ENCODE assay signal across 7 mouse cellular contexts in genomic region chr6:117905260-117905930, GRCm38 (mm10). TPM values are rescaled to one million over a fixed set of nuclear protein-coding genes. Genes with fewer than 3 reads are reported as not detected.
DNase-seq lines count a peak whose midpoint lies in the region; ATAC-seq and TF ChIP-seq lines count a peak whose summit lies in the region.

No protein-coding gene starts in this region.

- no peak for TF ChIP-seq EP300 in lung, postnatal 0 days (IDR thresholded peaks at IDR 0.05)

- ATAC-seq in lung, postnatal 0 days = no peak
- ATAC-seq in embryonic facial prominence, embryonic 14.5 days (ENCODE audit: low read depth) = no peak
- no peak for ATAC-seq in intestine, postnatal 0 days
- ATAC-seq in neural tube, embryonic 14.5 days (ENCODE audit: low read depth) = no peak

- H3K4me2 ChIP-seq in lung, postnatal 0 days (replicated peaks; ENCODE audit: low read depth, low read length) = peak overlapping the region; percentile 95
- H3K4me2 ChIP-seq in embryonic facial prominence, embryonic 14.5 days (ENCODE audit: low read depth, low read length) = peak overlapping the region; percentile 67
- peak overlapping the region; percentile 79 for H3K4me2 ChIP-seq in intestine, postnatal 0 days (replicated peaks; ENCODE audit: low read depth)
- H3K4me2 ChIP-seq in neural tube, embryonic 14.5 days (ENCODE audit: low read depth, low read length) = peak overlapping the region; percentile 53; the same call in 1 of the 2 replicates

- no peak overlapping the region for H3K9ac ChIP-seq in lung, postnatal 0 days (replicated peaks; ENCODE audit: low read depth)
- H3K9ac ChIP-seq in embryonic facial prominence, embryonic 14.5 days (ENCODE audit: low read depth, low read length) = peak overlapping the region; percentile 97
- 0 out of 2 replicates have a peak overlapping the region, but pooled peaks have one; percentile 99 for H3K9ac ChIP-seq in intestine, postnatal 0 days (ENCODE audit: low read depth, low read length)
- H3K9ac ChIP-seq in neural tube, embryonic 14.5 days (replicated peaks; ENCODE audit: low read depth, low read length) = no peak overlapping the region

- no peak for TF ChIP-seq CTCF in lung, postnatal 0 days (IDR thresholded peaks at IDR 0.05)
- TF ChIP-seq CTCF in lung, adult 2 months (IDR thresholded peaks at IDR 0.05; ENCODE audit: insufficient read depth, low read length) = no peak
- TF ChIP-seq CTCF in intestine, postnatal 0 days (IDR thresholded peaks at IDR 0.05; ENCODE audit: low read depth) = no peak

- peaks cover 12% of the 10 kb centered on the region; the same call in 1 of the 2 replicates for H3K4me1 ChIP-seq in lung, postnatal 0 days (ENCODE audit: insufficient read depth, low read depth, low read length)
- peaks cover 4% of the 10 kb centered on the region for H3K4me1 ChIP-seq in lung, adult 2 months (ENCODE audit: control insufficient read depth, insufficient read depth, low read length)
- H3K4me1 ChIP-seq in embryonic facial prominence, embryonic 14.5 days (ENCODE audit: control insufficient read depth, insufficient read depth, low read length) = peaks cover 19% of the 10 kb centered on the region
- no peaks in the 10 kb centered on the region for H3K4me1 ChIP-seq in intestine, postnatal 0 days (replicated peaks; ENCODE audit: control insufficient read depth, insufficient read depth, low read length)
- H3K4me1 ChIP-seq in neural tube, embryonic 14.5 days (ENCODE audit: control insufficient read depth, insufficient read depth, low read length) = peaks cover 10% of the 10 kb centered on the region

- TF ChIP-seq POLR2A in lung, adult 2 months (IDR thresholded peaks at IDR 0.05; ENCODE audit: borderline replicate concordance, extremely low read depth, low read depth, low read length) = no peak

- H3K36me3 ChIP-seq in lung, postnatal 0 days (ENCODE audit: insufficient read depth, low read length) = no peaks in the 10 kb centered on the region
- no peaks in the 10 kb centered on the region for H3K36me3 ChIP-seq in embryonic facial prominence, embryonic 14.5 days (ENCODE audit: control insufficient read depth, insufficient read depth, low read length)
- H3K36me3 ChIP-seq in intestine, postnatal 0 days (ENCODE audit: control insufficient read depth, insufficient read depth) = no peaks in the 10 kb centered on the region
- no peaks in the 10 kb centered on the region for H3K36me3 ChIP-seq in neural tube, embryonic 14.5 days (ENCODE audit: control insufficient read depth, insufficient read depth, low read length)

- H3K4me3 ChIP-seq in lung, postnatal 0 days (ENCODE audit: low read depth, low read length) = peak overlapping the region; percentile 97; the same call in 1 of the 2 replicates
- H3K4me3 ChIP-seq in lung, adult 2 months (replicated peaks; ENCODE audit: extremely low read depth, low read depth, low read length) = no peak overlapping the region
- peak overlapping the region; percentile 99 for H3K4me3 ChIP-seq in embryonic facial prominence, embryonic 14.5 days (ENCODE audit: low read depth, low read length)
- H3K4me3 ChIP-seq in intestine, postnatal 0 days (ENCODE audit: low read depth, low read length) = peak overlapping the region; percentile 95; the same call in 1 of the 2 replicates
- H3K4me3 ChIP-seq in neural tube, embryonic 14.5 days (ENCODE audit: low read depth, low read length) = peak overlapping the region; percentile 97; the same call in 1 of the 2 replicates

- H3K27me3 ChIP-seq in lung, postnatal 0 days (replicated peaks; ENCODE audit: insufficient read depth, low read length) = no peaks in the 10 kb centered on the region
- no peaks in the 10 kb centered on the region for H3K27me3 ChIP-seq in embryonic facial prominence, embryonic 14.5 days (replicated peaks; ENCODE audit: control insufficient read depth, insufficient read depth, low read length)
- H3K27me3 ChIP-seq in intestine, postnatal 0 days (replicated peaks; ENCODE audit: control insufficient read depth, insufficient read depth, low read length) = no peaks in the 10 kb centered on the region
- no peaks in the 10 kb centered on the region; the same call in 1 of the 2 replicates for H3K27me3 ChIP-seq in neural tube, embryonic 14.5 days (ENCODE audit: control insufficient read depth, insufficient read depth, low read length)

- H3K27ac ChIP-seq in lung, postnatal 0 days (ENCODE audit: low read length) = peak overlapping the region; percentile 86
- H3K27ac ChIP-seq in embryonic facial prominence, embryonic 14.5 days (replicated peaks; ENCODE audit: low read depth, low read length) = peak overlapping the region; percentile 95
- peak overlapping the region; percentile 99; the same call in 1 of the 2 replicates for H3K27ac ChIP-seq in intestine, postnatal 0 days (ENCODE audit: low read depth, low read length)
- no peak overlapping the region for H3K27ac ChIP-seq in neural tube, embryonic 14.5 days (ENCODE audit: low read depth, low read length)

- WGBS in lung, postnatal 0 days = 19% methylated on average over 4 of the region's 4 CpGs
- WGBS in lung, adult 2 months = 12% methylated on average over 4 of the region's 4 CpGs
- 22% methylated on average over 4 of the region's 4 CpGs for WGBS in embryonic facial prominence, embryonic 14.5 days
- 11% methylated on average over 4 of the region's 4 CpGs for WGBS in intestine, postnatal 0 days
- WGBS in neural tube, embryonic 14.5 days = 27% methylated on average over 4 of the region's 4 CpGs

- no peaks in the 10 kb centered on the region for H3K9me3 ChIP-seq in lung, postnatal 0 days (ENCODE audit: low read length)
- H3K9me3 ChIP-seq in embryonic facial prominence, embryonic 14.5 days (ENCODE audit: control insufficient read depth, low read length) = no peaks in the 10 kb centered on the region
- H3K9me3 ChIP-seq in intestine, postnatal 0 days (ENCODE audit: control insufficient read depth) = no peaks in the 10 kb centered on the region
- no peaks in the 10 kb centered on the region for H3K9me3 ChIP-seq in neural tube, embryonic 14.5 days (ENCODE audit: control insufficient read depth, low read length)

- DNase-seq in lung, postnatal 0 days (ENCODE audit: low spot score) = no peak
- no peak for DNase-seq in lung, adult 2 months
- DNase-seq in embryonic facial prominence, embryonic 14.5 days (ENCODE audit: low spot score) = no peak
- no peak for DNase-seq in frontal cortex, postnatal 14 days (ENCODE audit: low spot score in 2 of 2)
- no peak for DNase-seq in B cell, adult 2 months

RNA-seq across cellular contexts. Expression of gene Hnrnpf, which starts 5.3 kb away (rescaled TPM):
- polyA plus RNA-seq in lung, postnatal 0 days (2015; fragmentation: Nextera tagmentation; extraction: Ambion mirVana) = 393 and 433 TPM in 2 replicates
- polyA plus RNA-seq in lung, adult 2 months (2012; rRNA removed) = 100 and 154 TPM in 2 replicates
- 583 and 637 TPM in 2 replicates for polyA plus RNA-seq in embryonic facial prominence, embryonic 14.5 days (2014; fragmentation: Nextera tagmentation; extraction: Ambion mirVana)
- 340 and 353 TPM in 2 replicates for polyA plus RNA-seq in intestine, postnatal 0 days (2015; fragmentation: Nextera tagmentation; extraction: Ambion mirVana)
- 187 and 245 TPM in 2 replicates for polyA plus RNA-seq in neural tube, embryonic 14.5 days (2014; fragmentation: Nextera tagmentation; extraction: Ambion mirVana)

RNA-seq across cellular contexts. Expression of gene Fxyd4, which starts 32.1 kb away (rescaled TPM):
- polyA plus RNA-seq in lung, postnatal 0 days (2015; fragmentation: Nextera tagmentation; extraction: Ambion mirVana) = 12.4 and 19.8 TPM in 2 replicates
- 0.41 and 0.61 TPM in 2 replicates for polyA plus RNA-seq in lung, adult 2 months (2012; rRNA removed)
- polyA plus RNA-seq in embryonic facial prominence, embryonic 14.5 days (2014; fragmentation: Nextera tagmentation; extraction: Ambion mirVana) = 1.2 and 2.8 TPM in 2 replicates
- polyA plus RNA-seq in intestine, postnatal 0 days (2015; fragmentation: Nextera tagmentation; extraction: Ambion mirVana) = 0.27 and 0.55 TPM in 2 replicates
- 1.8 and 4.0 TPM in 2 replicates for polyA plus RNA-seq in neural tube, embryonic 14.5 days (2014; fragmentation: Nextera tagmentation; extraction: Ambion mirVana)

RNA-seq across cellular contexts. Expression of gene Zfp239, which starts 43.5 kb away (rescaled TPM):
- polyA plus RNA-seq in lung, postnatal 0 days (2015; fragmentation: Nextera tagmentation; extraction: Ambion mirVana) = 0.97 and 1.3 TPM in 2 replicates
- polyA plus RNA-seq in lung, adult 2 months (2012; rRNA removed) = 0.38 and 0.99 TPM in 2 replicates
- polyA plus RNA-seq in embryonic facial prominence, embryonic 14.5 days (2014; fragmentation: Nextera tagmentation; extraction: Ambion mirVana) = 6.1 and 7.9 TPM in 2 replicates
- 2.9 and 3.1 TPM in 2 replicates for polyA plus RNA-seq in intestine, postnatal 0 days (2015; fragmentation: Nextera tagmentation; extraction: Ambion mirVana)
- 13.3 and 14.9 TPM in 2 replicates for polyA plus RNA-seq in neural tube, embryonic 14.5 days (2014; fragmentation: Nextera tagmentation; extraction: Ambion mirVana)

Comparison
In these comparisons a context has a peak if more than half of its experiments do, and no peak if none do; other contexts are left out.
1. H3K9ac ChIP-seq: peak in embryonic facial prominence, embryonic 14.5 days (single experiment) and intestine, postnatal 0 days (single experiment); none in lung, postnatal 0 days (single experiment) and neural tube, embryonic 14.5 days (single experiment).
2. Peak in every context shown above with its lines, with median percentiles within 50 percentile points of each other: H3K4me2 ChIP-seq.